Mouse (Mus musculus) c-Kit-positive CD71-negative TER-119-negative erythroid progenitor cells, embryonic 14.5 days (primary cell): ENCODE data around the gene Fdps.

Experiments
- DNase-seq: peaks from one replicate; pipeline ENCODE4 v3.0.0-alpha.2; 2013; ENCODE audit warnings: low read depth

Fdps gene

GRCm38 (mm10) chr3:89101812-89102494 lies at the start of gene Fdps:
Gene Fdps, minus strand, starts transcription at chr3:89101959.
- peak; percentile 97 for DNase-seq

- DNase-seq, result no peak
These were observed 46.8 kb upstream of the Fdps start for GRCm38 (mm10) chr3:89148567-89148966.

GRCm38 (mm10) chr3:89147979-89148311 lies 46.2 kb upstream of the Fdps start:
- DNase-seq, result no peak

- no peak for DNase-seq
These were observed 45.6 kb upstream of the Fdps start for GRCm38 (mm10) chr3:89147101-89147978.

- DNase-seq, result no peak
These were observed 43.8 kb upstream of the Fdps start for GRCm38 (mm10) chr3:89145566-89145965.

GRCm38 (mm10) chr3:89144821-89145220 lies 43.1 kb upstream of the Fdps start:
- no peak for DNase-seq

- peak; percentile 30 for DNase-seq
These were observed 34.6 kb upstream of the Fdps start for GRCm38 (mm10) chr3:89136365-89136764.

- DNase-seq, result no peak
These were observed 34.2 kb upstream of the Fdps start, which contains the start of gene Pklr for GRCm38 (mm10) chr3:89135958-89136357. Gene Pklr, plus strand, starts transcription at chr3:89136142.

GRCm38 (mm10) chr3:89133752-89134151 lies 32.0 kb upstream of the Fdps start:
- DNase-seq, result no peak

GRCm38 (mm10) chr3:89133063-89133450 lies 31.3 kb upstream of the Fdps start:
- DNase-seq, result no peak

- peak; percentile 59 for DNase-seq
These were observed 30.7 kb upstream of the Fdps start for GRCm38 (mm10) chr3:89132285-89133062.

GRCm38 (mm10) chr3:89131816-89132215 lies 30.1 kb upstream of the Fdps start:
- no peak for DNase-seq

GRCm38 (mm10) chr3:89129908-89130307 lies 28.1 kb upstream of the Fdps start:
- no peak for DNase-seq

GRCm38 (mm10) chr3:89125981-89126380 lies 24.2 kb upstream of the Fdps start:
- no peak for DNase-seq

- no peak for DNase-seq
These were observed 22.5 kb upstream of the Fdps start for GRCm38 (mm10) chr3:89124241-89124640.

- DNase-seq, result no peak
These were observed 21.6 kb upstream of the Fdps start for GRCm38 (mm10) chr3:89123313-89123712.

- no peak for DNase-seq
These were observed 13.8 kb upstream of the Fdps start for GRCm38 (mm10) chr3:89115522-89115921.

- DNase-seq, result no peak
These were observed 11.3 kb upstream of the Fdps start for GRCm38 (mm10) chr3:89113058-89113457.

- no peak for DNase-seq
These were observed 6.4 kb upstream of the Fdps start for GRCm38 (mm10) chr3:89108146-89108545.

- DNase-seq, result no peak
These were observed 5.8 kb upstream of the Fdps start for GRCm38 (mm10) chr3:89107545-89107944.

GRCm38 (mm10) chr3:89106881-89107280 lies 5.1 kb upstream of the Fdps start:
- DNase-seq, result no peak

GRCm38 (mm10) chr3:89103291-89103595 lies 1.5 kb upstream of the Fdps start:
- DNase-seq, result no peak
